Mouse (Mus musculus) forebrain, embryonic 16.5 days (tissue): Measurements from ENCODE around the gene Apba1. TPM values are rescaled to one million over a fixed set of nuclear protein-coding genes. Genes with fewer than 3 reads are reported as not detected.

Experiments
- ATAC-seq: fragments of 200-750 bp; cut with Nextera tagmentation; 2 replicates; pipeline ENCODE4 v1.8.0; 2017; ENCODE audit warnings: mild to moderate bottlenecking, moderate library complexity
- H3K27ac ChIP-seq: fragments of 300-500 bp; sonication (generic); 2 replicates; pipeline ENCODE4 v1.5.1; 2014; ENCODE audit warnings: low read length, control low read depth
- H3K27me3 ChIP-seq: fragments of 300-500 bp; sonication (generic); replicated peaks from 2 replicates; pipeline ENCODE4 v1.6.1; 2014; ENCODE audit warnings: low read length; ENCODE audit not compliant: control insufficient read depth, insufficient read depth
- H3K36me3 ChIP-seq: fragments of 300-500 bp; sonication (generic); 2 replicates; pipeline ENCODE4 v1.6.1; 2014; ENCODE audit not compliant: control insufficient read depth, insufficient read depth
- H3K4me1 ChIP-seq: fragments of 300-500 bp; sonication (generic); replicated peaks from 2 replicates; pipeline ENCODE4 v1.6.1; 2014; ENCODE audit warnings: low read length; ENCODE audit not compliant: control insufficient read depth, insufficient read depth
- H3K4me2 ChIP-seq: fragments of 300-500 bp; sonication (generic); 2 replicates; pipeline ENCODE4 v1.6.1; 2014; ENCODE audit warnings: mild to moderate bottlenecking, low read length, control low read depth
- H3K4me3 ChIP-seq: fragments of 300-500 bp; sonication (generic); replicated peaks from 2 replicates; pipeline ENCODE4 v1.5.1; 2014; ENCODE audit warnings: mild to moderate bottlenecking, low read length, control low read depth
- H3K9ac ChIP-seq: fragments of 300-500 bp; sonication (generic); replicated peaks from 2 replicates; pipeline ENCODE4 v1.6.1; 2014; ENCODE audit warnings: low read depth, low read length, control low read depth
- H3K9me3 ChIP-seq: fragments of 300-500 bp; sonication (generic); 2 replicates; pipeline ENCODE4 v1.6.1; 2016; ENCODE audit warnings: low read length; ENCODE audit not compliant: control insufficient read depth
- WGBS: fragments of 180-500 bp; shearing (Covaris S2); extraction: QIAGEN DNeasy Blood & Tissue Kit; methylation state at CpG from one replicate; pipeline ENCODE4 v1.1.7; 2014; 5-methylcytosine and 5-hydroxymethylcytosine counted together
- polyA plus RNA-seq: library from polyadenylated mRNA; unstranded; fragments of >200 nt; fragmentation: Nextera tagmentation; extraction: Ambion mirVana; gene quantifications from 2 replicates; pipeline ENCODE4 v1.2.1, GENCODE M21; 2015

Apba1 gene
- polyA plus RNA-seq, 1 experiment from 2014 or later = 6.6 TPM

DNA sequence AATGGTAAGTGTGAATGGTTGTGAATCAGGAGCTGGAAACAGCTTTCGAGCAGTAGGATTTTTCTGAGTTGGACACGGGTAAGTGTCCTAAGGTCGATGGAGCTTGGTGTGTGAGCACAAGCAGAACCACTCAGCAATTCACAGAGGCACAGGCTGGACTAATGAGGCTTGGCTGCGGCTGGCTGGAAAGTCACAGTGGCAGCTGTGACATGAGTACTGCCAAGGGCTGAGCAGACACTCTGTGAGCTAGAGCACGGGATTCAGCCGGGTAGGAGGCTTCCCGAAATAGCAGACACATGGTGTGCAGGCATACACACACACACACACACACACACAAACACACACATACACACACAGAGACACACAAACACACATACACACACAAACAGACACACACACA, 121.2 kb downstream of the Apba1 start:
- Histone ChIP-seq H3K4me3 (no peak overlapping the region), H3K9me3 (no peaks in the 10 kb centered on the region), H3K4me1 (peaks cover 6% of the 10 kb centered on the region), H3K9ac (no peak overlapping the region), H3K27ac (peak overlapping the region; percentile 58), H3K36me3 (no peaks in the 10 kb centered on the region), H3K27me3 (no peaks in the 10 kb centered on the region), H3K4me2 (no peak overlapping the region)
- peak; percentile 95 for ATAC-seq
- WGBS = 45% methylated on average over 7 of the region's 7 CpGs

DNA sequence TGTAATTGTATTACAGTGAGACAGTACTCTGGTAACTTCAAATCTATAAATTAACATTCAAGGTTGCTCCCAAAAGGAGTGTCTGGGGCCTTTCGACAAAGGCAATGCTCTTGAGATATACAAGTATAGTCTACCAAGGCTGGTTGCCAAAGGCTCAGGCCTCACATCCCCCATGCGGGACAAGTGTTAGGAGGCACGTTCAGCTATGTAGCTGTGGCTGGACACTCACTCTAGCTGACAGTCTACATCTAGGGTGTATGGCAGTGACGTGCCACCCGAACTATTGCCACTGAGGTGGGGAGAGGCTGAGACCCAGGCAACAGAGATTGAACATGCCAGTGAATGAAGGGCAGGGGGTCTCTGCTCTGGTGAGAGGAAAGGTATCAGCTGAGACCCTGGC, 127.5 kb downstream of the Apba1 start:
- no peak overlapping the region for H3K27ac ChIP-seq
- ATAC-seq = no peak
- H3K4me3 ChIP-seq = no peak overlapping the region
- H3K36me3 ChIP-seq = no peaks in the 10 kb centered on the region
- WGBS = 92% methylated on average over 5 of the region's 5 CpGs
- no peaks in the 10 kb centered on the region for H3K9me3 ChIP-seq
- H3K4me1 ChIP-seq = no peaks in the 10 kb centered on the region
- no peak overlapping the region for H3K9ac ChIP-seq
- no peaks in the 10 kb centered on the region for H3K27me3 ChIP-seq
- no peak overlapping the region for H3K4me2 ChIP-seq

DNA sequence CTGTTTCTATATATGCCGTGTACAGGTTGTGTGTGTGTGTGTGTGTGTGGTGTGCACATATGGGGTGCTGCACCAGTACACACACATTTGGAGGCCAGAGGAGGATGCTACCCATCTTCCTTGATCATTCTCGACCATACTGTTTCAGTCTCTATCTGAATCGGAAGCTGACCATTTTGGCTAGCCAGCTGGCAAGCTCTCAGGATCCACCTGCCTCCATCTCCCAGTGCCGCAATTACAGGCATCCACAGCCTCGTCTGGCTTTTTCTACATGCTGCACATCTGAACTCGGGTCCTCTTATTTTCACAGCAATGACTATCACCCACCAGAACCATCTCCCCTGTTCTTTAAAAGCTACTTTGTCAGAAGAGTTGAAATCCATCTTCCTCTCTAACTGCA, 132.7 kb downstream of the Apba1 start:
- H3K27ac ChIP-seq = no peak overlapping the region
- H3K27me3 ChIP-seq = peaks cover 9% of the 10 kb centered on the region; the same call in 1 of the 2 replicates
- H3K36me3 ChIP-seq = no peaks in the 10 kb centered on the region
- H3K9me3 ChIP-seq = no peaks in the 10 kb centered on the region
- no peak overlapping the region for H3K4me2 ChIP-seq
- H3K4me3 ChIP-seq = no peak overlapping the region
- 84% methylated on average over 6 of the region's 6 CpGs for WGBS
- no peak for ATAC-seq
- no peak overlapping the region for H3K9ac ChIP-seq
- peaks cover 9% of the 10 kb centered on the region for H3K4me1 ChIP-seq

- no peaks in the 10 kb centered on the region for H3K9me3 ChIP-seq
- peak overlapping the region; percentile 50 for H3K4me2 ChIP-seq
- 25% methylated on average over 30 of the region's 37 CpGs for WGBS
- no peaks in the 10 kb centered on the region for H3K36me3 ChIP-seq
- peak overlapping the region; percentile 35; the same call in 1 of the 2 replicates for H3K9ac ChIP-seq
- peak; percentile 35 for ATAC-seq
- peak overlapping the region; percentile 44 for H3K4me3 ChIP-seq
- no peak overlapping the region for H3K27ac ChIP-seq
- peaks cover 9% of the 10 kb centered on the region; the same call in 1 of the 2 replicates for H3K27me3 ChIP-seq
- H3K4me1 ChIP-seq = peaks cover 9% of the 10 kb centered on the region
Measured at GRCm38 (mm10) chr19:23892633-23893032, 133.9 kb downstream of the Apba1 start.

- no peak overlapping the region for H3K27ac ChIP-seq
- peak; percentile 89 for ATAC-seq
- 19% methylated on average over 110 of the region's 110 CpGs for WGBS
- peak overlapping the region; percentile 50 for H3K4me2 ChIP-seq
- no peaks in the 10 kb centered on the region for H3K36me3 ChIP-seq
- H3K27me3 ChIP-seq = peaks cover 9% of the 10 kb centered on the region; the same call in 1 of the 2 replicates
- peak overlapping the region; percentile 44 for H3K4me3 ChIP-seq
- H3K9ac ChIP-seq = peak overlapping the region; percentile 35; the same call in 1 of the 2 replicates
- peaks cover 9% of the 10 kb centered on the region for H3K4me1 ChIP-seq
- H3K9me3 ChIP-seq = no peaks in the 10 kb centered on the region
Measured at GRCm38 (mm10) chr19:23893093-23893889, 134.6 kb downstream of the Apba1 start.

DNA sequence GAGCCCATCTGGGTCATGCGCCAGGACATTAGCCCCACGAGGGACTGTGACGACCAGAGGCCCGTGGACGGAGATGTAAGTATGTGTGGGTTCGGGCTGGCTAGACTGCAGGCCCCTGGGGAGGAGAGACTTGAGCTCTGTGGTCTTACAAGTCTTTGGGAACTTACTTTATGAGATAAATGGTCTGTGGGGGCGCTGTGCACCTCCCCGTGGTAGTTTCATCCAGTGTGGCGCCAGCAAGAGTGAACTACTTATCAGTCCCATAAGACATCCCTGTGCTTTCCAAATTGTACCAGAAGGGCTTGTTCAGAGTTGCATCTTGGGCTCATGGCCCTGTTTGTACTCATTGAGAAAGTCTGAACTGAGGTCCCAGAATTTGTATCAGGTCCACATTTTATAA, 135.3 kb downstream of the Apba1 start:
- WGBS = 75% methylated on average over 9 of the region's 9 CpGs
- peaks cover 9% of the 10 kb centered on the region; the same call in 1 of the 2 replicates for H3K27me3 ChIP-seq
- H3K27ac ChIP-seq = no peak overlapping the region
- H3K4me1 ChIP-seq = peaks cover 9% of the 10 kb centered on the region
- no peak overlapping the region for H3K4me3 ChIP-seq
- no peaks in the 10 kb centered on the region for H3K36me3 ChIP-seq
- ATAC-seq = no peak
- H3K9me3 ChIP-seq = no peaks in the 10 kb centered on the region
- no peak overlapping the region for H3K4me2 ChIP-seq
- H3K9ac ChIP-seq = no peak overlapping the region

DNA sequence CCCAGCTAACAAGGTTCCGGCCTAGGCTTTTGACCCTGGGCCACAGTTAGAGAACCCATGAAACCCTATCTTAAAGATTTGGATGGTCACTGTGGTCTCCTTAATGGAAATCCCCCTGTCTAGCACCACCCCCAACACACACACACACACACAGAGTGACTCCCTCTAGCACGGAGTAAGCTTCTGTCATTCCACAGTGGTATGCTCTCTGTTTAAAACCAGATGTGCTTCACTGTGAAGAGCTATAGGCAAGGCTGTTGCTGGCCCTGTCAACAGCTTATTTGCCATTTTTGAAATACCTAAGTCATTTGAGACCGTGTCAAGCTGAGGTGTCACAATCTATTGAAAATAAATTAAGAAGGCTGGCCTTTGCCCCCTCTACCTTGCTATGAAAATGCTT, 136.1 kb downstream of the Apba1 start:
- Histone ChIP-seq H3K4me1 (peaks cover 9% of the 10 kb centered on the region), H3K4me3 (no peak overlapping the region), H3K27me3 (peaks cover 9% of the 10 kb centered on the region; the same call in 1 of the 2 replicates), H3K9ac (no peak overlapping the region), H3K27ac (no peak overlapping the region), H3K36me3 (no peaks in the 10 kb centered on the region), H3K4me2 (no peak overlapping the region), H3K9me3 (no peaks in the 10 kb centered on the region)
- 79% methylated on average over 3 of the region's 3 CpGs for WGBS
- ATAC-seq = no peak

- no peak overlapping the region for H3K9ac ChIP-seq
- 71% methylated on average over 8 of the region's 8 CpGs for WGBS
- peaks cover 16% of the 10 kb centered on the region for H3K4me1 ChIP-seq
- no peak overlapping the region for H3K4me3 ChIP-seq
- ATAC-seq = no peak
- H3K36me3 ChIP-seq = no peaks in the 10 kb centered on the region
- no peaks in the 10 kb centered on the region for H3K9me3 ChIP-seq
- H3K27me3 ChIP-seq = peaks cover 9% of the 10 kb centered on the region; the same call in 1 of the 2 replicates
- H3K4me2 ChIP-seq = no peak overlapping the region
- H3K27ac ChIP-seq = no peak overlapping the region
Measured at GRCm38 (mm10) chr19:23896915-23897314, 138.2 kb downstream of the Apba1 start.

DNA sequence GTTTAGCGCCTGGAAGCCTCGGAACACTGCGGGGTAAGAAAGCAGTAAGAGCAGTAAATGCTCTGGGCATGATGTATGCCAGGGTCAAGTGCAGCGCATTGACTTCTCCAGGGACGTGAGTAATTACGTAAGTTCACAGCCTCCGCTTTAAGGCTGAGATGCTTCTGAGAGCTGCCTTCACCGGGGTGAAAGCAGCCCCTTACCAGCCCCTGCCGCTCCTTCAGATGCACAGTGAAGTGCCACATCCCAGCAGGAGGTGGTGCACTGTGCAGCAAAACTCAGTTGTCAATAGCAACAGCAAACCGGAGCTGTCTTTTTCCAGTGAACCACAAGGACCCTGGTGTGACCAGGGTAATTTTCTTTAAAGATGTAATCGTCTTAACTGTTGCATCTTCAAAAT, 139.8 kb downstream of the Apba1 start:
- peaks cover 5% of the 10 kb centered on the region; the same call in 1 of the 2 replicates for H3K27me3 ChIP-seq
- no peaks in the 10 kb centered on the region for H3K9me3 ChIP-seq
- WGBS = 41% methylated on average over 11 of the region's 11 CpGs
- H3K4me1 ChIP-seq = peaks cover 7% of the 10 kb centered on the region
- H3K4me3 ChIP-seq = no peak overlapping the region
- H3K27ac ChIP-seq = no peak overlapping the region
- H3K9ac ChIP-seq = no peak overlapping the region
- no peaks in the 10 kb centered on the region for H3K36me3 ChIP-seq
- H3K4me2 ChIP-seq = no peak overlapping the region
- peak; percentile 41; the same call in 1 of the 2 replicates for ATAC-seq
